Mouse (Mus musculus): ENCODE measurements around the gene Apmap.

Gene Apmap

GRCm38 (mm10) chr2:150608087-150608799 lies at the start of gene Apmap:
Apmap (minus strand) TSS chr2:150608567.
- peak; percentile 95 for DNase-seq

DNA sequence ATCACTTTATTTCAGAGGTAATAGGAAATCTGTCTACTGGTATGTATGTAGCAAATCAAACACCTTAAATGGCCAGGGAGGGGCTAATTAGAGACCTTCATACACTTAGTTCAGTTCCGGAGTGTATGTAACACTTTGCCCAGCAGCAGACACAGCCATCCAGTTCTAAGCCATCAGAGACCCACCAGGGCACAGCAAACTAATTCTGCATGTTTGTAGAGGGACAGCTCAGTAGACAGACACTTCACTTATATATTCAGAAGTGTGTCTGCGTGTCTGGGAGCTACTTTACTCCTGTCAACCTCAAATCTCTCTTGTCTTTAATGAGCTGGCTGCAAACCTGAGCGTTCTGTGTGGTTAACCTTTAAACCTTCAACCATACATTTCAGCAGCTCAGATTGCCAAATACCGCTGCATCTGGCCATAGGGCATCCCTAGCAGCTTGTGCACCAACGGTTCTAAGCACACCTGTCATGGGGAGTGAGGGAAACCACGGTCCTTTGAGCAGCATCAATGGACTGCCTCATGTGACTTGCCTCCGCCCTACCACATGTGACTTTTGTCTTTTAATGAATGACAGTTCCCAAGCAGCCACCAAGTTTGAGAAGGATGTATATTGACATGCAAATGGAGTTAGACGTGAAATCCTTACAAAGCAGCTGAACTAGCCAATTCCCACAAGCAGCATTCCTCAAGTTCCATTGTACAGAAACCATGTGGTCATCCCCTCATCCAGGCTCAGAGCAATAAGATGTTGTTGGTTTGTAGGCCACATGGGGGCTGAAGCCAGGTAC lies 48.8 kb upstream of the Apmap start:
- DNase-seq = no peak

DNA sequence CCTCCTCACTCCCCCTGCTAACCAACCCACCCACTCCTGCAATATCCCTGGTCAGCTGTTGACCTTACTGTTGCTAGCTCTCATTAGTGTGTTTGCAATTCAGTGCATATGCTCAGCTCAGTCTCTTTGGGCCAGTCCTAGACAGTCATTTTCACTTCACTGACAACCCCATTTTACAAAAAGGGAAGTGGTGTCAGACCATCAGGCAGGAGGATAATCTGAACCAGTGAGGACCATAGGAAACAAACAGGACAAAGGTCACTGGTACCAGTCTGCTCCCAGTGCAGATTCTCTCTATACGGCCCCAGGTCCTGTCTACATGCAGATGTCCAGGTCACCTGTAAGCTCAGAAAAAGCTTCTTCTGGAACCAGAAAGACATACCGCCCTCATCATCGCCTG lies 47.7 kb upstream of the Apmap start:
- DNase-seq = no peak

DNA sequence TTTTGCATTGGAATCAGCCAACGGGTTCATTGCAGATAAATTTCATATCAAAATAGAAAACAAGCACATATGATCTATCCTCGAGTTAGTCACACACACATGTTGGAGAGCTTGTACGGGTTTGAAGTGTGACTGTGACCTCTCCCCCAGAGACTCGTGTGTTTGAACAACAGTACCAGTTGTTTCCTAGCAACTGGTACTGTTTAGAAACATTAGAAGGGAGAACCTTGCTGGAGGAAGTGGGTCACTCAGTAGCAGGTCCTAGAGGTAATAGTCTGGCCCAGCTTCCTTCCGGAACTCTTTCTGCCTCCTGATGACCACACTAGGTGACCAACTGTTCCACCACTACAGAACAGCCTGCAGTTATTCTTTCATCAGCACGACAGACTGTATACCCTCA lies 46.9 kb upstream of the Apmap start:
- DNase-seq = no peak

GRCm38 (mm10) chr2:150654814-150655213 lies 46.4 kb upstream of the Apmap start:
- no peak for DNase-seq

- DNase-seq = no peak
These were observed 43.0 kb upstream of the Apmap start for GRCm38 (mm10) chr2:150651366-150651765.

GRCm38 (mm10) chr2:150650511-150651074 lies 42.2 kb upstream of the Apmap start:
- DNase-seq = no peak

DNA sequence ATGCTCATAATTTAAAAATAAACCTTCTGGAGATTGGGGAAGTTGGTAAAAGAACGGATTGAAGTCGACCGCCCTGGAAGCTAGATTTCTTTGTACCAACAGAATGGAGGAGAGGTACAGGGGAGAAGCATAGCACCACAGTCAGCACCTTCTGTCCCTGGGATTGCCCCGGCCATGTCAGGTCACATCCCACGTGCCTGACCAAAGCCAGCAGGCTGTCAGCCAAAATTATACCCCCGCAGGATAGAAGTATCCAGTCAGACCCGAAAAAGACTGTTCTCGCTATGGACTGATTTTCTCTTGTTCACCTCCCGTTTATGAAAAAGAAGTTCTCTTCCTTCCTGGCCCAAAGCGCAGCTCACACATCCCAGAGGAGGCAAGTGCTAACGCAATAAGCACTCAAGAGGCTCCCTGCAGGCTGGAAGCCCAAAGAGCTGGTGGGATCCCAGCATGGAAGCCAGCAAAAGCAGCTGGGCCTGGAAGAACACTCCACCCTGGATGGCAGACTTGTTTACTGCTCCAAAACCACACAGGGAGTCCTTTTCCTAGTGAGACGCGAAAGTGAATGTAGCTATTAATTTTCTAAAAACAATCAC lies 40.0 kb upstream of the Apmap start:
- DNase-seq = no peak

DNA sequence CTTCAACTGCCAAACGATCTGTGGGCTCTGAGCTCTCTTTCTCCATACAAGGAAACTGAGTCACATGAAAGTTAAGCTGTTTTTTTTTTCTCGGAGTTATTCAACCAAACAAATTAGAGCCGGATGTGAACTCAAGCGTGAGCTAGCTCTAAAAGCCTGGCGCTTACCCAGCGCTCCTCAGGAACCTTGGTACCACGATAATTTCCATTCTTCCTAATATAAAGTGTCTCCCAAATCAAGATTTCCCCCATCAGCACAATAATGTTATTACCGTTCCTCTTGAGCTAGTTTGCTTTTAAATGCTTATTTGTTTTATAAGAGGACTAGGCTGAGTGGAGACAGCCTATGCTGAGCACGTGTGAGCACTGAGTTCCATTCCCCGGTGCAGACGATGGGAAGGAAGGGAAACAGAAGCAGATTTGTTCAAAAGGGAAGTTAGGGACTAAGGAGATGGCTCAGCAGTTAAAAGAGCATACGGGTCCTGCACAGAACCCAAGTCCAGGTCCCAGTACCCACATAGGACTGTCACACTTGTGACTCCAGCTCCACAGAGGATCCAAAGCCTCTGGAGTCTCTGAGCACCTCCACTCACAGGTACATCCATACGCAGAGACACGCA lies 39.4 kb upstream of the Apmap start:
- no peak for DNase-seq

GRCm38 (mm10) chr2:150646411-150647121 lies 38.2 kb upstream of the Apmap start:
- DNase-seq = no peak

DNA sequence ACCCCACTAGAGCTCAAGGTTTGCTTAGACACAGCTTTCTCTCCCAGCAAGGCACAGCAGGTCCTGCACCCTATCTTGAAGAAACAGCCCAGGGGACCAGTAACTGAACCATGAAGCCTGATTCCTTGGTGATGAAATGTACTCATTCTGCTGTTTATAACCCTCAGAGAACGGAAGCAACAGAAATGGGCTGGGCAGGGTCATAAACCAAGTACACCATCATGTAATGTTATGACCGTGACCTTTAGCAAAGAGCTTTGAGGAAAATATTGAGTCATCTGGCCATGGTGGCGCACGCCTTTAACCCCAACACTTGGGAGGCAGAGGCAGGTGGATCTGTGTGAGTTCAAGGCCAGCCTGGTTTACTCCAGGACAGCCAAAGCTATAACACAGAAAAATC lies 36.9 kb upstream of the Apmap start:
- no peak for DNase-seq

DNA sequence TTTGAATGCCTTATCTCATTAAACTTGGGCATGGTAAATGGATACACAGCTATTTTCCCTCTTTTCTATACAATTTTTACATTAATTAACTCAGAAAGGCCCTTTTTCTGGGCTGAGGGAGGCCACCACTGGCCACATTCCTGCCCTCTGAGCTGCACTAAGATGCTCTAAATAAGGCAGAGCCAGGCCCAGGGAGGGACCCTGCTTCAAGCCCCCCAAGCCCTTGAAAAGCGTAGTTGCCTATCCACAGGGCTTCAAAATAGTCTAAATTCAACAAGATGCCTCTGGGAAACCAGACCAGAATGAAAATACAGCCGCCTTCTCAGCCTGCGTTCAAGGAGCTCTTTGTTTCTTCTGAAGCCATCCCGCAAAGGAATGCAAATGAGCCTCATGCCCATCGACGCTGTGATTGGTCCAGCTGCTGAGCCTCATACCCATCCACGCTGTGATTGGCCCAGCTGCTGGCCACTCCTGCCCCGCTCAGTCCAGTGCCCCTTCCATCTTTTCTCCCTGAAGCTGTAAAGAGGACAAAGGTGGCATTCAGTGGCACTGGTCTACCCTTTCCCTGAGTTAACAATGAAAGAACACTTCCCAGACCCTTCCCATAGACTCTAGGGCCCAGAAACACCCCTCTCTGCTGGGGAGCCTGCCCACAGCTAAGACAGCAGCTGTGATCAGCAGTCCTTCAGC lies 35.5 kb upstream of the Apmap start:
- peak; percentile 8 for DNase-seq

- no peak for DNase-seq
These were observed 34.8 kb upstream of the Apmap start for GRCm38 (mm10) chr2:150643166-150643565.

GRCm38 (mm10) chr2:150638370-150638733 lies 30.0 kb upstream of the Apmap start:
- no peak for DNase-seq

- no peak for DNase-seq
These were observed 29.5 kb upstream of the Apmap start for GRCm38 (mm10) chr2:150637702-150638369.

DNA sequence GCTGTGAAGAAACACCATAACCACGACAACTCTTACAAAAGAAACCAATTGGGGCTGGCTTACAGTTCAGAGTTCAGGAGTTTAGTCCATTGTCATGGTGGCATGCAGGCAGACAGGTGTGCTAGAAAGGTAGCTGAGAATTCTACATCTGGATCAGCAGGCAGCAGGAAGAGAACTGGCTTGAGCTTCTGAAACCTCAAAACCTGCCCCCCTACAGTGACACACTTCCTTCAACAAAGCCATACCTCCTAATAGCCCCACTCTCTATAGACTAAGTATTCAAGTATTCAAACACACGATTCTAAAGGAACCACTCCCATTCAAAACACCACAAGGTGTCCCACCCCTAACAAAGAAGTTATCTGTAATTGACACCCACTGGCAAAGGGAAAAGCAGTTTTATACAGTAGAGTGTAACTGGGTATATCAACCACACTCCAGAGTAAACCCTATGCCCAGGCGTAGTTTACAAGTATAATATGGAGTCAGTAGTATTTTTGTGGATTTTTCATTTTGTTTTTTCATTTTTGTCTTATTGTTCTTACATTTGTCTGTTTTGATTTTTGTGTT lies 27.6 kb upstream of the Apmap start:
- DNase-seq = no peak

GRCm38 (mm10) chr2:150629255-150629654 lies 20.9 kb upstream of the Apmap start:
- DNase-seq = no peak

DNA sequence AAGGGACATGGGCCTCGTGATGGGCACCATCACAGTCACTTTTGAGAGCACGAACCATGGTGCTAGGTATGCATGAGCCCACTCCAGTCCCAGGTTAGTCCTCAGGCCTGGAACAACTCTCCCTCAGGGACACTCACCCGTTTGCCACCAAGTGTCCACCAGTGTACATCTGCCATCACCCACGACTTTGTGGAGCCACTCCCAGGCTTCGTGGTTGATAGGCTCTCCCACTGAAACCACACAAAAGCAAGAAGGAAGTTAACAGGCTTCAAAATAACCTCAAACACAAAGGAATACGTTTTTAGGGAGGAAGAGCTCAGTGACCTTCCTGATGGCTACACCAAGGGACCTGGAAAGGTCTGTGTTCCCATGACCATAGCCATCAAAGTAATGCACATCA lies 18.8 kb upstream of the Apmap start:
- no peak for DNase-seq

DNA sequence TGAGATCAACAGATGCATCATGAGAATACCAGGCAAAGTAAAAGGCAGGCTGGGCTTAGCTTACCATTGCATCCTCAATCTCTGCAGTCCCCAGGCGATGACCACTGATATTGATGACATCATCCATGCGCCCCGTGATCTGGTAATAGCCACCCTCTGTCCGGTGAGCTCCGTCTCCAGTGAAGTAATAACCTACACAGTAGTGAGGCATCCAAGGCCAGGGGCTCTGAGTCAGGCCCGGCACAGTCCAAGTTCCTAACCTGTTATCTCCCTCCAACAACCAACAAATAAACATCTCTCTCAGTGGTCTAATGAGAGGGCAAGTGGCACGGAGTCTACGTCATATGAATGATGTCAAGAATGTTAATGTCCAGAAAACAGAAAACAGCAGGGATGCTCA lies 16.6 kb upstream of the Apmap start:
- DNase-seq = no peak

DNA sequence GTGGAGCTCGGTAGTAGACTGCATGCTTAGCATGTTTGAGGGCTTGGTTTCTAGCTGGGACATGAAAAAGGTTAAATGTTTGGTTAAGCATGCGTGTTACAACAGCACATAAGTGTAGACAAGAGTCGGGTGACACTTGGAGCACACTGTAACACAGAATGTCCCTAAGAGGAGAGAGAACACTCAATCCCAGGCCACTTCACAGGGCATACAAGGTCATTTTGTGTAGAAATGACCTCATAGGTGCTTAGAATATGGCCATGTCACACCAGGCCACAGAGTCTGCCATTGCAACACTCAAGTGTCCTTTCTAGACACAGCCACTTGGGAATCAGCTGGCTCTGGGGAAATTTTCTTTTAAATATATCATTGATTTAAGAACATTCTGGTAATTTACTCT lies 15.6 kb upstream of the Apmap start:
- DNase-seq = no peak

DNA sequence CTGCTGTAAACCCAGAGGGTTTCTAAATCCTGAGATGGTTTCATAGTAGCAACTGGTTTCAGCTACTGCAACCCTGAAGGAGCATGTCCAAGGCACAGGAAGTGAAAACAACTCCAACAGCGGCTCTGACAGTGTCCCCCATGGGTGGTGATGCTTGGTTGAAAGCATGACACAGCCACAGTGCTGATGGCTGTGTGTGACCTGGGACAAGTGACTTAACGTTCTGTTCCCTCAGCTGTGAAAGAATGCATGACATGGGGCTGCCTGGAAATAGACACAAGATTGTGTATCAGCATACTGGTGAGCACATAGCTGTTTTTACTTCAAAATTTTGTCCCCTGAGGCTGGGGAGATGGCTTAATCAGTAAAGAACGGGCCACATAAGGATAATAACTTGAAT lies 13.3 kb upstream of the Apmap start:
- no peak for DNase-seq

Measured in cerebellum, adult 11 months (tissue).